Mouse (Mus musculus): ENCODE results near the gene Cd37. TPM values are rescaled to one million over a fixed set of nuclear protein-coding genes. Genes with fewer than 3 reads are reported as not detected.

Gene Cd37
- polyA plus RNA-seq, 1 experiment from 2014 or later: 7.1 TPM

GRCm38 (mm10) chr7:45233580-45234332, 5.2 kb downstream of the Cd37 start:
- no peak overlapping the region; the same call in 1 of the 2 replicates for H3K4me3 ChIP-seq (replicated peaks)
- peak overlapping the region; percentile 54; the same call in 1 of the 2 replicates for H3K27ac ChIP-seq
- H3K9ac ChIP-seq: no peak overlapping the region
- peak overlapping the region; percentile 44 for H3K4me2 ChIP-seq
- WGBS: 42% methylated on average over 20 of the region's 20 CpGs
- peaks cover 27% of the 10 kb centered on the region for H3K4me1 ChIP-seq
- no peak for ATAC-seq (ENCODE audit: insufficient read depth, low FRiP score, low read depth)
- no peaks in the 10 kb centered on the region for H3K27me3 ChIP-seq (replicated peaks)
- H3K9me3 ChIP-seq: no peaks in the 10 kb centered on the region
- H3K36me3 ChIP-seq: peaks cover 24% of the 10 kb centered on the region

GRCm38 (mm10) chr7:45232716-45233465, 6.0 kb downstream of the Cd37 start:
- no peak overlapping the region for H3K4me2 ChIP-seq
- 59% methylated on average over 13 of the region's 13 CpGs for WGBS
- no peak overlapping the region for H3K27ac ChIP-seq
- no peak for ATAC-seq (ENCODE audit: insufficient read depth, low FRiP score, low read depth)
- H3K4me1 ChIP-seq: peaks cover 27% of the 10 kb centered on the region
- peaks cover 32% of the 10 kb centered on the region for H3K36me3 ChIP-seq
- H3K27me3 ChIP-seq (replicated peaks): no peaks in the 10 kb centered on the region
- no peaks in the 10 kb centered on the region for H3K9me3 ChIP-seq
- no peak overlapping the region for H3K4me3 ChIP-seq (replicated peaks)
- H3K9ac ChIP-seq: no peak overlapping the region

GRCm38 (mm10) chr7:45231941-45232340, 7.0 kb downstream of the Cd37 start:
- H3K27me3 ChIP-seq (replicated peaks): no peaks in the 10 kb centered on the region
- no peak for ATAC-seq (ENCODE audit: insufficient read depth, low FRiP score, low read depth)
- H3K4me3 ChIP-seq (replicated peaks): no peak overlapping the region
- H3K4me2 ChIP-seq: no peak overlapping the region
- 82% methylated on average over 11 of the region's 11 CpGs for WGBS
- H3K9me3 ChIP-seq: no peaks in the 10 kb centered on the region
- H3K27ac ChIP-seq: no peak overlapping the region
- H3K36me3 ChIP-seq: peaks cover 35% of the 10 kb centered on the region
- H3K4me1 ChIP-seq: peaks cover 27% of the 10 kb centered on the region
- H3K9ac ChIP-seq: no peak overlapping the region

- H3K27me3 ChIP-seq (replicated peaks): no peaks in the 10 kb centered on the region
- H3K36me3 ChIP-seq: peaks cover 43% of the 10 kb centered on the region
- H3K27ac ChIP-seq: no peak overlapping the region
- WGBS: 83% methylated on average over 12 of the region's 12 CpGs
- H3K9me3 ChIP-seq: no peaks in the 10 kb centered on the region
- no peak overlapping the region for H3K9ac ChIP-seq
- H3K4me2 ChIP-seq: no peak overlapping the region
- H3K4me1 ChIP-seq: peaks cover 27% of the 10 kb centered on the region
- ATAC-seq (ENCODE audit: insufficient read depth, low FRiP score, low read depth): no peak
- no peak overlapping the region for H3K4me3 ChIP-seq (replicated peaks)
These were observed 7.7 kb downstream of the Cd37 start for GRCm38 (mm10) chr7:45231192-45231591.

- Histone ChIP-seq H3K36me3 (peaks cover 55% of the 10 kb centered on the region), H3K9me3 (no peaks in the 10 kb centered on the region), H3K4me3 (replicated peaks) (no peak overlapping the region), H3K27ac (no peak overlapping the region), H3K27me3 (replicated peaks) (no peaks in the 10 kb centered on the region), H3K4me2 (no peak overlapping the region), H3K4me1 (peaks cover 17% of the 10 kb centered on the region), H3K9ac (no peak overlapping the region)
- no peak for ATAC-seq (ENCODE audit: insufficient read depth, low FRiP score, low read depth)
- WGBS: 87% methylated on average over 7 of the region's 7 CpGs
These were observed 9.3 kb downstream of the Cd37 start for GRCm38 (mm10) chr7:45229459-45230203.

- 90% methylated on average over 8 of the region's 8 CpGs for WGBS
These were observed 9.9 kb downstream of the Cd37 start for GRCm38 (mm10) chr7:45229046-45229445.

GRCm38 (mm10) chr7:45228548-45228947, 10.4 kb downstream of the Cd37 start:
- H3K9me3 ChIP-seq: no peaks in the 10 kb centered on the region
- no peak overlapping the region for H3K4me2 ChIP-seq
- no peak overlapping the region for H3K4me3 ChIP-seq (replicated peaks)
- WGBS: 93% methylated on average over 18 of the region's 18 CpGs
- H3K27me3 ChIP-seq (replicated peaks): no peaks in the 10 kb centered on the region
- ATAC-seq (ENCODE audit: insufficient read depth, low FRiP score, low read depth): no peak
- H3K4me1 ChIP-seq: peaks cover 6% of the 10 kb centered on the region
- no peak overlapping the region for H3K27ac ChIP-seq
- H3K9ac ChIP-seq: no peak overlapping the region
- peaks cover 60% of the 10 kb centered on the region for H3K36me3 ChIP-seq

More at GRCm38 (mm10) chr7:45229046-45229445, 9.9 kb downstream of the Cd37 start:
- Histone ChIP-seq H3K9me3 (no peaks in the 10 kb centered on the region), H3K27me3 (replicated peaks) (no peaks in the 10 kb centered on the region), H3K36me3 (peaks cover 57% of the 10 kb centered on the region), H3K4me3 (replicated peaks) (no peak overlapping the region), H3K27ac (no peak overlapping the region), H3K4me1 (peaks cover 11% of the 10 kb centered on the region), H3K4me2 (no peak overlapping the region), H3K9ac (no peak overlapping the region)
- ATAC-seq (ENCODE audit: insufficient read depth, low FRiP score, low read depth): no peak

GRCm38 (mm10) chr7:45226421-45226820, 12.5 kb downstream of the Cd37 start:
- Histone ChIP-seq H3K27me3 (replicated peaks) (no peaks in the 10 kb centered on the region), H3K9me3 (no peaks in the 10 kb centered on the region), H3K9ac (no peak overlapping the region), H3K27ac (no peak overlapping the region), H3K4me1 (no peaks in the 10 kb centered on the region), H3K36me3 (peaks cover 70% of the 10 kb centered on the region), H3K4me2 (no peak overlapping the region), H3K4me3 (replicated peaks) (no peak overlapping the region)
- 96% methylated on average over 5 of the region's 5 CpGs for WGBS
- ATAC-seq (ENCODE audit: insufficient read depth, low FRiP score, low read depth): no peak

- Histone ChIP-seq H3K27me3 (replicated peaks) (no peaks in the 10 kb centered on the region), H3K4me2 (no peak overlapping the region), H3K36me3 (peaks cover 78% of the 10 kb centered on the region), H3K27ac (no peak overlapping the region), H3K4me1 (no peaks in the 10 kb centered on the region), H3K4me3 (replicated peaks) (no peak overlapping the region), H3K9me3 (no peaks in the 10 kb centered on the region), H3K9ac (no peak overlapping the region)
- 88% methylated on average over 7 of the region's 7 CpGs for WGBS
- no peak for ATAC-seq (ENCODE audit: insufficient read depth, low FRiP score, low read depth)
These were observed 14.1 kb downstream of the Cd37 start for GRCm38 (mm10) chr7:45224826-45225225.

GRCm38 (mm10) chr7:45221680-45222079, 17.2 kb downstream of the Cd37 start:
- Histone ChIP-seq H3K4me1 (peaks cover 13% of the 10 kb centered on the region), H3K27ac (no peak overlapping the region), H3K36me3 (peaks cover 68% of the 10 kb centered on the region), H3K4me2 (no peak overlapping the region), H3K9ac (no peak overlapping the region), H3K4me3 (replicated peaks) (no peak overlapping the region), H3K9me3 (no peaks in the 10 kb centered on the region), H3K27me3 (replicated peaks) (no peaks in the 10 kb centered on the region)
- ATAC-seq (ENCODE audit: insufficient read depth, low FRiP score, low read depth): no peak
- 80% methylated on average over 2 of the region's 2 CpGs for WGBS

- H3K27ac ChIP-seq: peak overlapping the region; percentile 94
- H3K4me1 ChIP-seq: peaks cover 19% of the 10 kb centered on the region
- H3K27me3 ChIP-seq (replicated peaks): peaks cover 9% of the 10 kb centered on the region
- H3K9ac ChIP-seq: peak overlapping the region; percentile 82
- no peaks in the 10 kb centered on the region for H3K9me3 ChIP-seq
- peak overlapping the region; percentile 60 for H3K4me2 ChIP-seq
- ATAC-seq (ENCODE audit: insufficient read depth, low FRiP score, low read depth): peak; percentile 80
- peaks cover 29% of the 10 kb centered on the region for H3K36me3 ChIP-seq
- peak overlapping the region; percentile 83 for H3K4me3 ChIP-seq (replicated peaks)
- WGBS: under 1% methylated on average over 13 of the region's 13 CpGs
These were observed 22.3 kb downstream of the Cd37 start for GRCm38 (mm10) chr7:45216442-45217183.

Data from stomach, embryonic 15.5 days (tissue).